Mouse (Mus musculus) kidney, embryonic 14.5 days (tissue): ENCODE measurements at regions not wholly inside any gene's neighbourhood (a gene's known extent, or its start where the extent isn't known, plus 50 kb on each side); places are given as distances from the start of the nearest gene placed in this dataset.

Experiments used
- ATAC-seq: fragments of 200-750 bp; cut with Nextera tagmentation; 2 replicates; pipeline ENCODE4 v1.8.0; 2017; ENCODE audit warnings: moderate number of reproducible peaks, mild to moderate bottlenecking, moderate TSS enrichment, moderate library complexity; ENCODE audit not compliant: low FRiP score, low TSS enrichment
- H3K27ac ChIP-seq: fragments of 300-500 bp; sonication (generic); 2 replicates; pipeline ENCODE4 v1.5.1; 2014; ENCODE audit warnings: low read depth, mild to moderate bottlenecking, low read length, moderate library complexity, mixed read lengths
- H3K27me3 ChIP-seq: fragments of 300-500 bp; sonication (generic); 2 replicates; pipeline ENCODE4 v1.6.1; 2014; ENCODE audit warnings: mild to moderate bottlenecking, low read length; ENCODE audit not compliant: control insufficient read depth, insufficient read depth
- H3K36me3 ChIP-seq: fragments of 300-500 bp; sonication (generic); 2 replicates; pipeline ENCODE4 v1.6.1; 2014; ENCODE audit warnings: low read length, mixed read lengths; ENCODE audit not compliant: control insufficient read depth, insufficient read depth
- H3K4me1 ChIP-seq: fragments of 300-500 bp; sonication (generic); 2 replicates; pipeline ENCODE4 v1.6.1; 2014; ENCODE audit warnings: low read length, mixed read lengths; ENCODE audit not compliant: control insufficient read depth, insufficient read depth
- H3K4me2 ChIP-seq: fragments of 300-500 bp; sonication (generic); replicated peaks from 2 replicates; pipeline ENCODE4 v1.6.1; 2014; ENCODE audit warnings: low read depth, mild to moderate bottlenecking, low read length
- H3K4me3 ChIP-seq: fragments of 300-500 bp; sonication (generic); 2 replicates; pipeline ENCODE4 v1.5.1; 2014; ENCODE audit warnings: mild to moderate bottlenecking, low read length
- H3K9ac ChIP-seq: fragments of 300-500 bp; sonication (generic); 2 replicates; pipeline ENCODE4 v1.6.1; 2014; ENCODE audit warnings: low read depth, mild to moderate bottlenecking, low read length, moderate library complexity
- H3K9me3 ChIP-seq: fragments of 300-500 bp; sonication (generic); 2 replicates; pipeline ENCODE4 v1.6.1; 2016; ENCODE audit warnings: low read length; ENCODE audit not compliant: control insufficient read depth
- WGBS: fragments of 180-500 bp; shearing (Covaris S2); extraction: QIAGEN DNeasy Blood & Tissue Kit; methylation state at CpG from one replicate; pipeline ENCODE4 v1.1.7; 2014; 5-methylcytosine and 5-hydroxymethylcytosine counted together

GRCm38 (mm10) chr3:155757285-155757684, 664.1 kb downstream of the Lrriq3 start:
- no peak for ATAC-seq
- no peak overlapping the region for H3K4me3 ChIP-seq
- H3K9ac ChIP-seq = no peak overlapping the region
- no peaks in the 10 kb centered on the region for H3K9me3 ChIP-seq
- H3K27ac ChIP-seq = no peak overlapping the region
- H3K36me3 ChIP-seq = no peaks in the 10 kb centered on the region
- H3K27me3 ChIP-seq = no peaks in the 10 kb centered on the region
- WGBS = 95% methylated on average over 3 of the region's 3 CpGs
- no peaks in the 10 kb centered on the region for H3K4me1 ChIP-seq
- H3K4me2 ChIP-seq = no peak overlapping the region

DNA sequence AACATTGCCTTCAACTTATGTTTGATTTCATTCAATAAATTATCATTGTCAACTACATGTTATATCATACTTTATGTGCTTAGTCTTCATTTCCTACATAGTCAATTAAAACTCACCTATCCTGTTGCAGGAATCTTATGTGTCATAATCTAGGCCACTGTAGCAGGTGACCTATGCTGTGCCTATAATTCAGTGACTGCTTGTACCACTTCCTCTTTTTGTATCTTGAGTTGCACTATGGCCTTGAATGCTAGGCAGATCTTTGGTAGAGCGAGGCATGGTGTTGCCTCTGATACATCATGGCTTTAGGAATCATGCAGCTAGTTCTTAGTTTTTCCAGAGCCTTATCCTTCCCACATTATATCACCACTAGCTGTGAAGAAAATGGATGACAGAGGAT, 682.8 kb downstream of the Lrriq3 start:
- ATAC-seq = no peak
- Histone ChIP-seq H3K36me3 (no peaks in the 10 kb centered on the region), H3K4me1 (no peaks in the 10 kb centered on the region), H3K4me3 (no peak overlapping the region), H3K9me3 (no peaks in the 10 kb centered on the region), H3K27me3 (no peaks in the 10 kb centered on the region), H3K9ac (no peak overlapping the region), H3K27ac (no peak overlapping the region), H3K4me2 (no peak overlapping the region)
- WGBS = 92% methylated on average over 1 of the region's 1 CpGs

DNA sequence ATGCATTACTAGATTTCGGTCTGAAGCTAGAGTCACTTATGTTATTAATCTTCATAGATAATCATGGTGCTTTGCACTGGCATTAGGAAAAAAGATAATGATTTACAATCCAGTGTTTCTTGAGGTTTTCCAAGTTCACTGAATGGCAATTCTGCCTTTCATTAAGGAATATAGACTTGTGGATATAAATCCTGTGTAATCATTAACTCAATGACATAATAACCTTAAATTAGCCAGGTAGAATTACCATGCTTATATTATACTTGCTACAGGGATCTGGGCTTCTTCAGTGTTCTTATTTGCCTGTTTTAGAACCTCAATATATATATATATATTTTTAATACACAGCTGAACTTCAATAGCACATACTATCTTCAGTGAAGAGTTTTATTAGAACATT, 683.8 kb downstream of the Lrriq3 start:
- Histone ChIP-seq H3K4me1 (no peaks in the 10 kb centered on the region), H3K27ac (no peak overlapping the region), H3K4me3 (no peak overlapping the region), H3K9me3 (no peaks in the 10 kb centered on the region), H3K9ac (no peak overlapping the region), H3K27me3 (no peaks in the 10 kb centered on the region), H3K4me2 (no peak overlapping the region), H3K36me3 (no peaks in the 10 kb centered on the region)
- 67% methylated on average over 1 of the region's 1 CpGs for WGBS
- ATAC-seq = no peak

DNA sequence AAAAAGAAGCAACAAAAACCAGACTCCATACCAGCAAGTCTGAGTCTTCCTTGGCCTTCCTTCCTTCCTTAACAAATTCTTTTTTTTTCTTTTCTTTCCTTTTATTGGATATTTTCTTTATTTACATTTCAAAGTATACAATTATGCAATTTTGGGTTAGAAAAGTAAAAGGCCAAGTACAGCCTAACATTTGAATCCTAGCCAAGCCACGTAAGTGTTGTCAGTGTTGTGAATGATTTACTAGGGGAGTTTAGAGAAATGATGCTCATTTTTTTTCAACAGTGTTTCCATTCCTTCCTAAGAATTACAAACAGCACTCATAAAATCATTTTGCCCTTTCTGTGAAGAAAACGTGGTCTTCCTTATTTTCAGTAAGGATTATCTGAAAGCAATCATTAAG, 722.5 kb downstream of the Lrriq3 start:
- no peaks in the 10 kb centered on the region for H3K4me1 ChIP-seq
- no peak for ATAC-seq
- 39% methylated on average over 2 of the region's 2 CpGs for WGBS
- H3K9ac ChIP-seq = no peak overlapping the region
- H3K27me3 ChIP-seq = no peaks in the 10 kb centered on the region
- H3K36me3 ChIP-seq = no peaks in the 10 kb centered on the region
- H3K9me3 ChIP-seq = no peaks in the 10 kb centered on the region
- no peak overlapping the region for H3K4me3 ChIP-seq
- no peak overlapping the region for H3K27ac ChIP-seq
- H3K4me2 ChIP-seq = no peak overlapping the region

DNA sequence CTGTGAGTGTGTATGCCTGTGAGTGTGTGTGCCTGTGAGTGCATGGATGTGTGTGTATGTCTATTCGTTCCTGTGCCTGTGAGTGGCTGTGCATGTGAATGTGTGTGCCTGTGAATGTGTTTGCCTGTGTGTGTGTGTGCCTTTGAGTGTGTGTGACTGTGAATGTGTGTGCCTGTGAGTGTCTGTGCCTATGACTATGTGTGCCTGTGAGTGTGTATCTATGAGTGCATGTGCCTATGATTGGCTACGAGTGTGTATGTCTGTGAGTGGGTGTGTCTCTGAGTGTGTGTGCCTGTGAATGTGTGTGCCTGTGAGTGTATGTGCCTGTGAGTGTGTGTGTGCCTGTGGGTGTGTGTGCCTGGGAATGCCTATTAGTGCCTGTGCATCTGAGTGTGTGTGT, 731.6 kb downstream of the Lrriq3 start:
- WGBS = 90% methylated on average over 2 of the region's 2 CpGs
- Histone ChIP-seq H3K27me3 (no peaks in the 10 kb centered on the region), H3K36me3 (no peaks in the 10 kb centered on the region), H3K9me3 (no peaks in the 10 kb centered on the region), H3K9ac (no peak overlapping the region), H3K4me1 (no peaks in the 10 kb centered on the region), H3K4me2 (no peak overlapping the region), H3K27ac (no peak overlapping the region), H3K4me3 (no peak overlapping the region)
- no peak for ATAC-seq

DNA sequence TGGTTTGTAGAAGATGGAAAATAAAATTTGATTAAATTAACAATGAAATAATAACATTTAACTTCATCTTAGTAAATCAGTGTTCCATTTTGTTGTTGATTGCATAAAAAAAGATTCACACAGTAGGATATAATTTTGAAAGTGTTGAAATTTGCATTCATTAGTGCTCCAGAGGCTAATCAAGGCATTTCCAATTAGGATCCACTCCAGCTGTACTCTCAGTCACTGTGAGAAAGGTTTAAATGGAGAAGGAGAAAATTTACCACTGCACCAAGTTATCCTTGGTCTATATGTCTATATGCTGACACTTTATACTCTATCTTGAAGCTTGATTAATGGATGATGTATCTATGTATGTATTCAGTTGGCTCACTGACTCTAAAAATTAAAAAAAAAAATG, 695.3 kb upstream of the Negr1 start:
- H3K27me3 ChIP-seq = no peaks in the 10 kb centered on the region
- no peak overlapping the region for H3K4me3 ChIP-seq
- no peaks in the 10 kb centered on the region for H3K9me3 ChIP-seq
- H3K27ac ChIP-seq = no peak overlapping the region
- H3K9ac ChIP-seq = no peak overlapping the region
- no peaks in the 10 kb centered on the region for H3K36me3 ChIP-seq
- no peak overlapping the region for H3K4me2 ChIP-seq
- ATAC-seq = no peak
- no peaks in the 10 kb centered on the region for H3K4me1 ChIP-seq

DNA sequence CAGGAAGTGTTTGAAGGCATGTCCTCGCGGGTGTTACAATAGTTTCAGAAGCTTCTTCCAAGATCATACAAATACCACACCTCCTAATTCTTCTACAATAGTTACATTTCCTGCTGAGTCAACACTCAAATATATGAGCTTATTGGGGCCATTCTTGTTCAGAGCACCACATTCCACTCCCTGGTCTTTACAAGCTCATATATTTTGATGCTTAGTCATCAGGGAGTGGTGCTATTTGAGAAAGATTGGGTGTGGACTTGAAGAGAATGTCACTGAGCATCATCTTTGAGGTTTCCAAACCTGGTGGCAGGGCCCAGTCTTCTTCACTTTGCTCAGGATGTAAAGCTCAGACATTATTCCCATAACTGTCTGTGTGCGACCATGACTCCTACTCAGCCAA, 685.9 kb upstream of the Negr1 start:
- Histone ChIP-seq H3K36me3 (no peaks in the 10 kb centered on the region), H3K27ac (no peak overlapping the region), H3K4me3 (no peak overlapping the region), H3K9ac (no peak overlapping the region), H3K9me3 (no peaks in the 10 kb centered on the region), H3K27me3 (no peaks in the 10 kb centered on the region), H3K4me2 (no peak overlapping the region), H3K4me1 (no peaks in the 10 kb centered on the region)
- ATAC-seq = no peak
- WGBS = 91% methylated on average over 3 of the region's 3 CpGs

GRCm38 (mm10) chr3:155878401-155878800, 683.2 kb upstream of the Negr1 start:
- no peak overlapping the region for H3K27ac ChIP-seq
- no peak overlapping the region for H3K4me2 ChIP-seq
- no peaks in the 10 kb centered on the region for H3K36me3 ChIP-seq
- ATAC-seq = no peak
- WGBS = 85% methylated on average over 2 of the region's 2 CpGs
- H3K9ac ChIP-seq = no peak overlapping the region
- H3K4me1 ChIP-seq = no peaks in the 10 kb centered on the region
- H3K27me3 ChIP-seq = no peaks in the 10 kb centered on the region
- H3K4me3 ChIP-seq = no peak overlapping the region
- H3K9me3 ChIP-seq = no peaks in the 10 kb centered on the region

- no peak overlapping the region for H3K4me2 ChIP-seq
- no peak overlapping the region for H3K27ac ChIP-seq
- WGBS = 63% methylated on average over 4 of the region's 4 CpGs
- H3K27me3 ChIP-seq = no peaks in the 10 kb centered on the region
- H3K9me3 ChIP-seq = no peaks in the 10 kb centered on the region
- no peak overlapping the region for H3K4me3 ChIP-seq
- ATAC-seq = no peak
- no peaks in the 10 kb centered on the region for H3K36me3 ChIP-seq
- no peaks in the 10 kb centered on the region for H3K4me1 ChIP-seq
- H3K9ac ChIP-seq = no peak overlapping the region
Measured at GRCm38 (mm10) chr3:155880722-155881121, 680.9 kb upstream of the Negr1 start.

- H3K4me3 ChIP-seq = no peak overlapping the region
- H3K27me3 ChIP-seq = no peaks in the 10 kb centered on the region
- no peak overlapping the region for H3K4me2 ChIP-seq
- H3K4me1 ChIP-seq = no peaks in the 10 kb centered on the region
- no peaks in the 10 kb centered on the region for H3K9me3 ChIP-seq
- no peaks in the 10 kb centered on the region for H3K36me3 ChIP-seq
- WGBS = 83% methylated on average over 6 of the region's 6 CpGs
- no peak overlapping the region for H3K27ac ChIP-seq
- no peak overlapping the region for H3K9ac ChIP-seq
- no peak for ATAC-seq
Measured at GRCm38 (mm10) chr3:155915981-155916380, 645.6 kb upstream of the Negr1 start.
